Mouse (Mus musculus): ENCODE results near the gene Col13a1. TPM values are rescaled to one million over a fixed set of nuclear protein-coding genes. Genes with fewer than 3 reads are reported as not detected.

The Col13a1 gene
- polyA plus RNA-seq, 2 experiments from 2014 or later = not detected

DNA sequence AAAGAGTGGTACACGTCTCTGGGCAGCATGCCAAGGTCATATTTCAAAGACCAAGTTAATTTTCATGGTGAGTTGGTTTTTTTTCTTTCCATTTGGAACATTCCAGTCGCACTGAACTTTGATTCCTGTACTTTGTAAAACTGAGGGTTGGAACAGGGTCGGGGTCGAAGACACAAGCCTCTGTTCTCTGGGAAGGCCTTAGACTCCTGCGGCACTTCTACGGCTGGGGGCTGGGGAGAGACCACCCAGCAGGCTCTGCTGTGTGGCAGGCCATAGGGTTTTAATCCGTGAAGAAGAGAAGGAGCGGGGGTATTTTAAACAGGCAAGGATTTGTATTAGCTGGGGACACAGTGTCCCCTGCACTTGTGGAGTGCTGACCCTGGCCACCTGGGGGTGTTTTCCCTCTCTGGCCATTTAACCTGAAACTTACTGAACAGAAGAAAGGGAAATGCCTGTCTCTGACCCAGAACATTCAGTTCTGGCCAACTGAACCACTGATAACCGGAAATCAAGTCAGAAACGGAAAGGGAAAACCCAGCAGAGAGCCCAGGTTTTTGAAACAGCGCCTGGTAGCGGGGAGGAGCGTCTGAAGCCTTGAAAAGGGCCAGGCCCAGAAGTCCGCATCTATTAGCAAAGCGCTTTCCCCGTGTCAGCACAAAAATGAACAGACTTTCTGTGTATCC, 152.0 kb downstream of the Col13a1 start:
- no peak for ATAC-seq

DNA sequence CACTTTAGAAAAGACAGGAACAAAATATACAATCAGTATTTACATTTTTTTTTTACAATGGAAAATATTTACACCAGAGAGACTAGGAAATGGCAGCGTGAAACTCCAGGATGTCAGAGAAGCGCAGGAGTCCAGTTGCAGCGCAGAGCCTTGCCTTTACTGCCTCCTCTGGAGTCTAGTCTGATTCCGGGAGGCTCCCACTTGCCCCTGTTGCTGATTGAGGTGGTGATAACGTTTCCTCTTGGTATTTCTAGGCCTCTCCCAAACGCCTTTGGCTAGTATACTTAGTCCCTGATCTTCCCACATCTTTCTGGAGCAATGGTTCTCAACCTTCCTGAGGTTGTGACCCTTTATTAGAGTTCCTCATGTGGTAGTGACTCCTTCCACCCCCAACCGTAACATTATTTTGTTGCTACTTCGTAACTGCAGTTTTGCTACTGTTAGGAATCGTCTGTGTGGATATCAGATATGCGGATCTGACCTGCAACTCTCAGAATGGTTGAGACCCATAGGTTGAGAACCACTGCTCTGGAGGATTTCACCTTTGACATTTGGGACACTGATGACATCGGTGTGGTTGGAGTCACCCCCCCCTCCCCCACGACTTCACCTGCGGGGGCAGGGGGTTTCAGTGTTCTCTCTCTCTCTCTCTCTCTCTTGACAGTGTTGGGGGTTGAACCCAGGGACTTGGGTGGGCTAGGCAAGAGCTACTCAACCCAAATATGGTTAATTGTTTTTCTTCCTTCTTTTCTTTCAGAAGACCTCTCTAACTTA, 152.7 kb downstream of the Col13a1 start:
- ATAC-seq = no peak

DNA sequence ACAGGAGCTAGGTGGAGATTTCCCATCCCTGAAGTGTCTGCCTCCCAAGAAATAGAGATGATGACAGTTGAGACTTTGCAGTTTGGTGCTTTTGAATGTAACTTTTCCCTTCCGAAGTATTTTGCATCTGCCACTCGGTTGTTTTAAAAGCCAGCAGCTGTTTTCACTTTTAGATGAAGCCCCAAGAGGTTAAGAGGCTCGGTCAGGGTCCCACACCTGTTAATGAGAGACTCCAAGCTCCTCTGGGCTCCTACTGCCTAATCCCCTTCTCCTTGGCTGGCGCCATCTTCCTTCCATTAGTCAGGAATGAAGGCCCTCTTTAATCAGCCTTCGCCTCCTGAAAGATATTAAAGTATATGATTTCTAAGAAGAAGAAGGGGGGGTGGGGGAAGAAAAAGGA, 153.4 kb downstream of the Col13a1 start:
- ATAC-seq = no peak

DNA sequence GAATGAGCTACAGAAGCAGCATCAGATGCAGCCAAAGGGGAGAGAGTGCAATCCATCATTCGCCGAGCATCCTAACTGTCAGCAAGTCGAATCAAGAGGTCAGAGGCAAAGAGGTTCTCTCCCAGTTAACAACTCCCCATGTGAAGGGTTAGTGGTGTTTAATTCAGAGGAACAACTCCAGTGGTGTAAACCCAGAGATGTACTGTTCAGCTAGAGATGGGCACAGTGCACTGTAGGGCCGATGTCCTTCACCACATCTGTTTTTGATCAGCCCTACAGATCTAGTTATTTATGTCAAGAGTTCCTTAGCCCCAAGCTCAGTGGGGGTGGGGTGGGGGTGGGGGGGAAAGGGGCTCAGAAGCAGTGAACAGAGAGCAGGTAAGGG, 155.2 kb downstream of the Col13a1 start:
- no peak for ATAC-seq

DNA sequence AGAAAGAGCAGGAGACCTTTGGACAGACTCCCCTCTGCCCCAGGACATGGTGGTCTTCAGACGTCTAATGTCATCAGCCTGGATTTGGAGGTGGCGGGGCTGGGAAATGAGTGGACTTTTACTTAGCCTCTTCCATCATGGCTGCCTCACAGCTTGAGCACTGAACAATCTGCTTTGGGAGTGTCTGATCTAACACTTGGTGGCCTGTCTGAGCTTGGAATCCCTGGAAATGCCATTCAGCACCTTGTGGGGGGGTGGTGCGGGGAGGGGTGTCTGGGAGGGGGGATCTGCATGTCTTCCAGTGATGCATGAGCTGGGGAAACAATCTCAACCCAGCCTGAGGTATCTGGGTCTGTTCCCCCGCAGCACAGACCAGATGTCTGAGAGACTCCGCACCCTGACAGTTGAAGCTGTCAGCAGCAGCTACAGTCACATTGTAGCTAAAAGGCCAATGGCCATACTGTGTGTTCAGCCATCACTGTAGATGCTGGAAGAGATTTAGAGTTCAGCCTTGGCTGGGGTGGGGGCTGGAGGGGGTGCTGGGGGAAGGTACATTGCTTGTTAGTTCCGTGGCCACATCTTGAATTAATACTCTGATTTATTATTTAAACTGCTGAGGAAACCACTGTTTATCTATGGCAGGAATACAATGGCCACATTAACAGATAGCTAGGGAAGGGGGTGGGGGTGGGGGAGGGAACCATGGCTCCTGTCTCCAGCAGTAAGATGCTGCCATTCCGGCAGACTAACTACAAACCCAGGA, 155.8 kb downstream of the Col13a1 start:
- no peak for ATAC-seq

DNA sequence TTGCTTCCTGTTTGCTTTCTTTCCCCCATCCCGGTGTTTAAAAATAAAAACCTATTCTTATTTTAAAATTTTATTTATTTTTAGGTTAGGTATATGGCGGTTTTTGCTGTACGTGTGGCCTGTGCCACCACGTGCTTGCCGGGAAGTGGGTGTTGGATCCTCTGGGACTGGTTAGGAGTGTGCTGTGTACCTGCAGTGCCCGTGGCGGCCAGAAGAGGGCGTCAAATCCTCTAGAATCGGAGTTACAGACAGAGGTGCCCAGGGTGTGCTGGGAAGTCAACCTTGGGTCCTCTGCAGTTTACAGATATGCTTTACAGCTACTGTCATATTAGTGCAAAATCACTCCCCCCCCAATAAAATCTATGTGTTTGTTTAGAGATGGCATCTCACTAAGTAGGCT, 158.9 kb downstream of the Col13a1 start:
- no peak for ATAC-seq

DNA sequence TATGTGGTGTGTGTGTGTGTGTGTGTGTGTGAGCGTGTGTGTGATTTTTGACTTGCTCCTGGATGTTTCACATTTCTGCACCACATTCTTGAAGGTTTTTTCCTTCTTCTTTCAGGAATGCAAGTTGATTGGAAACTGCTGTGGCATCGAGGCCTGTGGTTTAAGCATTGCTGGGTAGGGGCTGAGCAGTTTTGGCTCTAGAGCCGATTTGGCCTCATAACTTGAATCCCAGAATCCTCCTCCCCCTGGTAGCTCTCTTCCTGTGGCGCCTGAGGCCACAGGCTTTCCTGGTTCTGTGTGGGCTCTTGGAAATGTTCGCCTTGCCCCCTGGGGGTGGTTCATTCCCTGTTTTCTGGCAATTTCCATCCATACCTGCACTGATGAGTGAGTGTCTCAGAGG, 166.9 kb downstream of the Col13a1 start:
- no peak for ATAC-seq

DNA sequence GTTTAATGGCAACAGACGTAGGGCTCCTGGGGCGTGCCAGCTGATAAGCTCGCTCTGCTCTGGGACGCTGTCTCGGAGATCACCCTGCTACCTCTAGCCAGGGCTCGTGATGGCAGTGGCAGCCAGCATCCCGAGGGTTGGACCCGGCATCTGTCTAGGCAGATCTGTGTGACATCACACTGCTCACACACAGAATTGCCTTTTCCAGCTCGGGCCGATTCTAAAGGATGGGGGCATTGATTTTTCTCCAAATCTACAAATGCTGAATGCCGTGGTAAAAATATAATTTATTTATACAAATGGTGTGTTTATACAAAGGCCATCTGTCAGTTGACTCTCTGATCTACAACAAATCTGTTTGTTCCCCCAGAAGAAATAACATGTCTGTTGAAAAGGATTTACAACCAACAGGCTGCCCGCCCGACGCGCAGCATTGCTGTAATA, 180.8 kb downstream of the Col13a1 start:
- no peak for ATAC-seq

DNA sequence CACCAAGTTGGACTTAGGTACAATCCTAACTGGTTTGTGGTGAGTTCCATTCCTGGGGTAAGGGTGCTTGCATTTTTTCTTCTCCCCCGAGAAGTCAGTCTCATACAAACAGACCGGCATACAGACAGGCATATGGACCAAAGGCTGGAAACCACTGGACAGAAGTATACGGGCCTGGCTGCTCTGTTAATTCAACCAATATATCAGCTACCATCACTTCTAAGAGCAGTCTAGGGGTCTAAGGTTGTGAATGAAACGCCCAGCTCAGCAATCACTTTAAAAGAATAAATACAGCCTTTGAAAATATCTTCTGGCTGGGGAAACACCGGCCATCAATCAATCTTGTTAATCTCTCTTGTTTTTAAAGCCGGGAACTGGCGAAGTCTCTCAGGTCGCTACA, 183.4 kb downstream of the Col13a1 start:
- ATAC-seq = no peak

DNA sequence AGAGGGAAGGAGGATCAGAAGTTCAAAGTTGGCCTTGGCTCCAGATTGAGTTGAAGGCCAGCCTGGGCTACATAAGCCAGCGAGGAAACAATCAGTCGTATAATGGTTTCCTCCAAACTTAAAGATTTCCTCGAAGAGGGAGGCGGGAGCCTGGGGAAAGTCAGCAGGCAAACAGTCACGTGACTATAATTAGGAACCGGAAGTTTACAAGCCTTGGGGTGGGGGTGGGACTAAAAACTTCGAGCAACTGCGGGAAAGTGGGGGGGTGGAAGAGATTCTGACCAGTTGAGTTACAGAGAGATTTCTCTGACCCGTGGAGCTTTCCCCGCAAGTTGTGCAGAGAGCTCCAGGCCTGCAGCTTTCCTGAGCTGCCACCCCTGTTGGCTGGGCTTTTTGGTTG, 183.9 kb downstream of the Col13a1 start:
- ATAC-seq = no peak

DNA sequence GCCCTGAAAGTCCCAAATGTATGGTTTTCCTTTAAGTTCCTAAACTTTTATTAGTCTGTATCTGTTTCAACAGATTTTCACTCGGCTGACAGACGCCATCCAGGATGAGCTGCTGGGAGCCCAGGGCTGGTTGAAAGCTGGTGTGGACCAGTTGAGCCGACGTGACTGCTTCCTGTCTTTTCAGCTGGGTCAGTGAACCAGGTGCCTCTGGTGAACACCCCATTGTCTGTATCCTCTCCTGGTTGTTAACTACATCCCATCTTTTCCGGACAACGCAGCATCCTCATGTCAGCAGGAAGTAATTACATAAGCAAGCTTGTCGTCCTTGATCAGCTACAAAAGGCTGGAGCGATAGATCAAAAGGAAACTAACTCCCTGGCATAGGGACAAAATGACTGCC, 185.9 kb downstream of the Col13a1 start:
- no peak for ATAC-seq

DNA sequence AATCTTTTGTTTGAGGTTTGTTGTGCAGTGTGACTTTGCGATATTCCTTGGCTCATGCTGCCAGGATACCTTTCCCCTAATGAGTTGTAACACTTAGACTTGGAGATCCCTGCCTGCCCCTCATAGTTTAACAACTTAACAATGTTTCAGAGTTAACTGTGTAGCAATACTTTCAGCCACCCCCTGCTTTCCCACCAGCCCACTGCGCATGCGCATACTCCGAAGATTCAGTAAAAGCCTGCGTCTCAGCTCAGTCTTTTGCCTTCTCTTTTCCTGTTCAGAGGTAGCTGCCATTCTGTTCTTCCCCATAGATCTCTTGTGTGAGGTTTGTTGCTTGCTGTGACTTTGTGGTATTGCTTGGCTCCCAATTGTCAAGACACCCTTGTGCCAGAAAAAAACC, 190.4 kb downstream of the Col13a1 start:
- ATAC-seq = no peak

Other genes starting within 250 kb of the Col13a1 start
- under 1 TPM in 1 of 2 experiments, not detected in 1; 0.15 TPM for gene H2afy2, start 195.0 kb downstream of the Col13a1 start, polyA plus RNA-seq (2017; shearing (Covaris generic))
- gene Neurog3, start 154.0 kb upstream of the Col13a1 start, polyA plus RNA-seq (2017; shearing (Covaris generic)) = not detected
- 1 to 10 TPM; 2.9 to 3.3 TPM for gene Fam241b, start 164.8 kb upstream of the Col13a1 start, polyA plus RNA-seq (2017; shearing (Covaris generic))